Mouse (Mus musculus): ENCODE data around the gene Gm13697. TPM values are rescaled to one million over a fixed set of nuclear protein-coding genes. Genes with fewer than 3 reads are reported as not detected.

Gm13697 gene
- polyA plus RNA-seq, 1 experiment from 2014 or later: not detected

Other genes with a start within 250 kb of the Gm13697 start
- gene Fam171b, start 172.1 kb upstream of the Gm13697 start, polyA plus RNA-seq (2016; fragmentation: Nextera tagmentation; extraction: Ambion mirVana): 18.5 and 19.4 TPM in 2 replicates
- not detected in 2 replicates for gene Zswim2, start 43.5 kb upstream of the Gm13697 start, polyA plus RNA-seq (2016; fragmentation: Nextera tagmentation; extraction: Ambion mirVana)
- not detected in 2 replicates for gene Gm13698, start 29.1 kb upstream of the Gm13697 start, polyA plus RNA-seq (2016; fragmentation: Nextera tagmentation; extraction: Ambion mirVana)
- gene Gm13693, start 23.2 kb upstream of the Gm13697 start, polyA plus RNA-seq (2016; fragmentation: Nextera tagmentation; extraction: Ambion mirVana): not detected in 2 replicates
- not detected in 2 replicates for gene Gm13695, start 17.4 kb upstream of the Gm13697 start, polyA plus RNA-seq (2016; fragmentation: Nextera tagmentation; extraction: Ambion mirVana)
- gene Gm13696, start 11.6 kb upstream of the Gm13697 start, polyA plus RNA-seq (2016; fragmentation: Nextera tagmentation; extraction: Ambion mirVana): not detected in 2 replicates
- gene Gm13694, start 5.8 kb upstream of the Gm13697 start, polyA plus RNA-seq (2016; fragmentation: Nextera tagmentation; extraction: Ambion mirVana): not detected in 2 replicates
- gene Gm13691, start 5.8 kb downstream of the Gm13697 start, polyA plus RNA-seq (2016; fragmentation: Nextera tagmentation; extraction: Ambion mirVana): not detected in 2 replicates

Data from embryonic facial prominence, embryonic 10.5 days (tissue).